Mouse (Mus musculus) left cerebral cortex, postnatal 25 days (tissue): Measurements from ENCODE around the gene Vmn1r35. TPM values are rescaled to one million over a fixed set of nuclear protein-coding genes. Genes with fewer than 3 reads are reported as not detected.
"Not testable (repeated sequence)": the region's sequence is repeated elsewhere in the genome, so short reads cannot be mapped to it uniquely, and the experiment has no call there.

Experiments used
- DNase-seq, 2 experiments: peaks; one replicate each; pipeline ENCODE4 v3.0.0; 2022; ENCODE audit warnings: low spot score in 2 of 2, mixed read lengths in 1 of 2
- intact Hi-C: fragments of 180-260 bp; cut with DNase I; formaldehyde crosslinking; loops from one replicate; pipeline ENCODE4 v1.15.1; 2025
- total RNA-seq, 2 experiments: library from RNA; stranded (reverse); gene quantifications; 2 replicates each; pipeline ENCODE4 v1.2.3; 2021

The Vmn1r35 gene
- not detected for total RNA-seq

- no peak for DNase-seq
- intact Hi-C loops = no loop called here
Observed at GRCm38 (mm10) chr6:66685806-66686205, at the start of gene Vmn1r35. Gene Vmn1r35 (minus strand): TSS chr6:66685906.

DNA sequence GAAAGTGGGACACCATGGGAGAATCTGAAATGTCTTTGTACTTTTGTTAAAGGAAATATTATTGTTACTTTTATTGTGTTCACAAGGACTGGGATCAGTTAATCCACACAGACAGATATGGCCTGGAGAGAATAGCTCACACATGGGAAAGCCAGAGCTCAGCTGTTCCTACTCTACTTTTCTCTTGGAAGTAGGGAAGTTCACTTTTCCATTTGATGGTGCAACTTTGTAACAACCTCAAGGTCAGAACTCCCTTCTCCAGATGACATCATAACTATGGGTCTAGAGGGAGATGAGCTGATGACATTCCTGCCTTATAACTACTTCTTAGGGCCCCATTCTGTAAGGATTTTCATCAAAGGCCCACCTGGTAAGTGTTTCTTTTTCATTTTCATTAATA, 43.4 kb upstream of the Vmn1r35 start, which contains the start of gene Vmn1r37:
Gene Vmn1r37, plus strand, starts transcription at position 301 of the 400 bp plus-strand sequence.
- DNase-seq, intact Hi-C loops: not testable (repeated sequence)

- intact Hi-C loops, DNase-seq: not testable (repeated sequence)
Observed at GRCm38 (mm10) chr6:66719068-66719467, 33.4 kb upstream of the Vmn1r35 start, which contains the start of gene Vmn1r36. Gene Vmn1r36 (minus strand): TSS chr6:66719168.

- intact Hi-C loops = no loop called here
- no peak for DNase-seq
Observed at GRCm38 (mm10) chr6:66713854-66714253, 28.1 kb upstream of the Vmn1r35 start.

GRCm38 (mm10) chr6:66708901-66709300, 23.2 kb upstream of the Vmn1r35 start:
- intact Hi-C loops = no loop called here

DNA sequence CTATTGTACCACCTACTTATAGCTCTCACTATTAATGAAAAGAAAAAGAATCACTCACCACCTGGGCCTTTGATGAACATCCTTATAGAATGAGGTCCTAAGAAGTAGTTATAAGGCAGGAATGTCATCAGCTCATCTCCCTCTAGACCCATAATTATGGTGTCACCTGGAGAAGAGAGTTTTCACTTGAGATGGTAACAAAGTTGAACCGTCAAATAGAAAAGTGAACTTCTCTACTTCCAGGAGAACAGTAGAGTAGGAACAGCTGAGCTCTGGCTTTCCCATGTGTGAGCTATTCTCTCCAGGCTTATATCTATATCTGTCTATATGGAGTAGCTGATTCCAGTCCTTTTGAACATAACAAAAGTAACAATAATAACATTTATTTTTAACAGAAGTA, 41.9 kb downstream of the Vmn1r35 start, which contains the start of gene Vmn1r34:
Gene Vmn1r34, minus strand, starts transcription at position 101 of the 400 bp plus-strand sequence.
- no peak for DNase-seq
- intact Hi-C loops = no loop called here

More at GRCm38 (mm10) chr6:66708901-66709300, 23.2 kb upstream of the Vmn1r35 start:
- DNase-seq = no peak

Other genes with a start within 250 kb of the Vmn1r35 start
- 1 to 10 TPM; 8.5 to 8.9 TPM for gene Mad2l1, start 150.5 kb downstream of the Vmn1r35 start, total RNA-seq
- not detected for gene Vmn1r32, start 125.8 kb downstream of the Vmn1r35 start, total RNA-seq
- gene Vmn1r33, start 67.6 kb downstream of the Vmn1r35 start, total RNA-seq = not detected
- gene Vmn1r34, start 42.0 kb downstream of the Vmn1r35 start, total RNA-seq = not detected
- not detected for gene Vmn1r36, start 33.3 kb upstream of the Vmn1r35 start, total RNA-seq
- gene Vmn1r37, start 43.5 kb upstream of the Vmn1r35 start, total RNA-seq = not detected
- gene Vmn1r38, start 96.7 kb upstream of the Vmn1r35 start, total RNA-seq = not detected
- not detected for gene Vmn1r39, start 124.7 kb upstream of the Vmn1r35 start, total RNA-seq
- gene Gng12, start 210.5 kb upstream of the Vmn1r35 start, total RNA-seq = 10 to 100 TPM; 59.4 to 67.0 TPM